Mouse (Mus musculus) embryonic fibroblast, embryonic 13.5 days (primary cell): Measurements from ENCODE around the gene Gm20388. TPM values are rescaled to one million over a fixed set of nuclear protein-coding genes. Genes with fewer than 3 reads are reported as not detected.

ENCODE experiments used
- H3K27ac ChIP-seq: 2 replicates; pipeline ENCODE4 v1.5.1; 2012; ENCODE audit warnings: low read length, control low read depth, inconsistent platforms; ENCODE audit not compliant: insufficient read depth
- H3K4me1 ChIP-seq: 2 replicates; pipeline ENCODE4 v1.6.1; 2011; ENCODE audit warnings: low read length; ENCODE audit not compliant: control insufficient read depth, insufficient read depth
- H3K4me3 ChIP-seq: 2 replicates; pipeline ENCODE4 v1.5.1; 2011; ENCODE audit warnings: mild to moderate bottlenecking, control low read depth, low read length; ENCODE audit not compliant: insufficient read depth
- CTCF ChIP-seq: IDR thresholded peaks from 2 replicates; pipeline ENCODE4 v1.5.1; 2011; ENCODE audit warnings: mild to moderate bottlenecking, control low read depth, low read length, moderate library complexity, borderline replicate concordance; ENCODE audit not compliant: insufficient read depth
- POLR2A ChIP-seq: IDR thresholded peaks from 2 replicates; pipeline ENCODE4 v1.6.1; 2011; ENCODE audit warnings: low read depth, mild to moderate bottlenecking, control low read depth, low read length, moderate library complexity
- polyA plus RNA-seq: library from polyadenylated mRNA; stranded (reverse); fragments of >200 nt; gene quantifications from 2 replicates; pipeline ENCODE4 v1.2.4, GENCODE M21; 2011; ENCODE audit warnings: low read depth; ENCODE audit not compliant: missing spikeins, insufficient read length

Gene Gm20388
- polyA plus RNA-seq, 1 experiment, result 82.8 TPM

GRCm38 (mm10) chr8:121827726-121828125 lies 1917.1 kb downstream of the Gm20388 start:
- TF ChIP-seq CTCF (no peak), POLR2A (no peak)
- no peak overlapping the region for H3K4me3 ChIP-seq
- H3K4me1 ChIP-seq, result no peaks in the 10 kb centered on the region
- no peak overlapping the region for H3K27ac ChIP-seq

- Histone ChIP-seq H3K4me3 (peak overlapping the region; percentile 85), H3K4me1 (no peaks in the 10 kb centered on the region), H3K27ac (no peak overlapping the region)
- TF ChIP-seq POLR2A (no peak), CTCF (no peak)
Measured at GRCm38 (mm10) chr8:121828376-121829023, 1917.9 kb downstream of the Gm20388 start.

- peak; percentile 85 for TF ChIP-seq POLR2A
- TF ChIP-seq CTCF, result no peak
- H3K27ac ChIP-seq, result peak within 1 kb of the TSS; percentile 20; the same call in 1 of the 2 replicates
- H3K4me1 ChIP-seq, result no peaks in the 10 kb centered on the region
- peak within 1 kb of the TSS; percentile 85 for H3K4me3 ChIP-seq
Measured at GRCm38 (mm10) chr8:121829048-121829776, 1918.6 kb downstream of the Gm20388 start, which contains the start of gene Klhdc4. Gene Klhdc4 (minus strand): TSS chr8:121829569.

GRCm38 (mm10) chr8:121829777-121830362 lies 1919.2 kb downstream of the Gm20388 start:
- TF ChIP-seq POLR2A (no peak), CTCF (no peak)
- Histone ChIP-seq H3K4me1 (no peaks in the 10 kb centered on the region), H3K4me3 (peak overlapping the region; percentile 37), H3K27ac (peak overlapping the region; percentile 20; the same call in 1 of the 2 replicates)

GRCm38 (mm10) chr8:121832061-121832460 lies 1921.4 kb downstream of the Gm20388 start:
- TF ChIP-seq POLR2A (no peak), CTCF (no peak)
- Histone ChIP-seq H3K27ac (peak overlapping the region; percentile 95), H3K4me1 (no peaks in the 10 kb centered on the region), H3K4me3 (no peak overlapping the region)

GRCm38 (mm10) chr8:121832503-121832902 lies 1921.9 kb downstream of the Gm20388 start:
- Histone ChIP-seq H3K4me3 (no peak overlapping the region), H3K4me1 (no peaks in the 10 kb centered on the region), H3K27ac (peak overlapping the region; percentile 95)
- no peak for TF ChIP-seq CTCF
- no peak for TF ChIP-seq POLR2A

GRCm38 (mm10) chr8:121841242-121841641 lies 1930.6 kb downstream of the Gm20388 start:
- Histone ChIP-seq H3K4me1 (no peaks in the 10 kb centered on the region), H3K27ac (no peak overlapping the region), H3K4me3 (no peak overlapping the region)
- TF ChIP-seq CTCF (peak; percentile 65), POLR2A (no peak)

- TF ChIP-seq POLR2A, result 0 out of 2 replicates have a peak, but pooled peaks have one; percentile 26
- TF ChIP-seq CTCF, result no peak
- no peak overlapping the region for H3K27ac ChIP-seq
- no peak overlapping the region for H3K4me3 ChIP-seq
- H3K4me1 ChIP-seq, result no peaks in the 10 kb centered on the region
Measured at GRCm38 (mm10) chr8:121842064-121842955, 1931.7 kb downstream of the Gm20388 start.

GRCm38 (mm10) chr8:121843184-121843733 lies 1932.6 kb downstream of the Gm20388 start:
- Histone ChIP-seq H3K4me1 (no peaks in the 10 kb centered on the region), H3K4me3 (no peak overlapping the region), H3K27ac (no peak overlapping the region)
- TF ChIP-seq CTCF (no peak), POLR2A (no peak)
